Mouse (Mus musculus) lung, adult 2 months (tissue): ENCODE measurements around the gene Ikzf1. TPM values are rescaled to one million over a fixed set of nuclear protein-coding genes. Genes with fewer than 3 reads are reported as not detected.
A peak's percentile ranks its signal among the peaks of the same experiment; 100 is the strongest.

Experiments
- DNase-seq: peaks from one replicate; pipeline ENCODE4 v3.0.0; 2022
- H3K4me1 ChIP-seq: fragments of 200-500 bp; 2 replicates; pipeline ENCODE4 v1.6.1; 2011; ENCODE audit warnings: low read length; ENCODE audit not compliant: control insufficient read depth, insufficient read depth
- H3K4me3 ChIP-seq: fragments of 200-500 bp; replicated peaks from 2 replicates; pipeline ENCODE3; 2011; ENCODE audit warnings: low read depth, mild to moderate bottlenecking, control low read depth, low read length; ENCODE audit errors: extremely low read depth
- CTCF ChIP-seq: fragments of 200-500 bp; IDR thresholded peaks from 2 replicates; pipeline ENCODE4 v1.5.1; 2011; ENCODE audit warnings: mild to moderate bottlenecking, low read length, control low read depth; ENCODE audit not compliant: insufficient read depth
- POLR2A ChIP-seq: fragments of 200-500 bp; IDR thresholded peaks from 2 replicates; pipeline ENCODE4 v1.6.1; 2011; ENCODE audit warnings: low read depth, mild to moderate bottlenecking, control low read depth, low read length, borderline replicate concordance; ENCODE audit errors: extremely low read depth
- WGBS: fragments of 180-500 bp; shearing (Covaris S2); methylation state at CpG from one replicate; pipeline ENCODE4 v1.1.7; 2018; 5-methylcytosine and 5-hydroxymethylcytosine counted together
- polyA plus RNA-seq: library from polyadenylated mRNA; depleted of rRNA; stranded (reverse); fragments of >200 nt; gene quantifications from 2 replicates; pipeline ENCODE4 v1.2.3, GENCODE M21; 2012

Ikzf1 gene
- polyA plus RNA-seq, 1 experiment = 28.0 TPM

DNA sequence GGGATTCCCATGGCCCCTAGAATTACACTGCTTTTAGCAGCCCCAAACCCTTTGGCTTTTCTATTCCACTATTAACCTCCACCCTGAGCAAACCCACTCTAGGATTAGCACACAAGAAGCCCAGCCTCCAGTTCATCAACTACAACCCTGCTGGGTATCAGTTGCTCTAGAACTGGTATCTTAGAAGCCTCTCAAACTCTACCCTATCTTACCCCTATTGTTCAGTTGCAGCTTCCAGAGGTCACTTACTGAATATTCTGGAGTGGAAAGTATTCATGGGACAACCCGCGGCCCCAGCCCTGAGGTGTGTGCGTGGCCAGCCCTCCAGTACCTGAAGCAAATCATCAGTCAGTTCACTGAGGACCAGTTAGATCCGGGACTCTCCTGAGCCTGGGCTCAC lies 89.6 kb downstream of the Ikzf1 start:
- WGBS = 94% methylated on average over 4 of the region's 4 CpGs
- TF ChIP-seq CTCF (no peak), POLR2A (no peak)
- DNase-seq = no peak
- Histone ChIP-seq H3K4me3 (no peak overlapping the region), H3K4me1 (no peaks in the 10 kb centered on the region)

DNA sequence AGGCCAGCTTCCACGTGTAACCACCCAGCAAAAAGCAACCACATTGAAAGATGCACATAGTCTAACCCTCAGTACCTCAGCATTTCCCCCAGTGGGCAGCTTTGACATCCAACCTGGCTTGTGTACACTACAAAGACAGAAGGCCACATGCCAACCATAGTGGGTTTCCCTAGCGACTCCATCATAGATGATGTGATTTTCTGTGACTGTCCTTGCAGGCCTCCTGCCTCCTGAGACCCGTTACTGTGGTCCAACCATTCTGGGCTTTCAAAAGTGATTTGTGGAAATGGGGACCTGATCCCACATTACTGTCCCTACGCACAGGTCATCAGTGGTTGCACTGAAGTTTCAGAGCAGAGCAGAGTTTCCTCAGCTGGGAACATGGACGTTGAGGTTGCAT lies 90.1 kb downstream of the Ikzf1 start:
- TF ChIP-seq CTCF = no peak
- TF ChIP-seq POLR2A = no peak
- Histone ChIP-seq H3K4me1 (no peaks in the 10 kb centered on the region), H3K4me3 (no peak overlapping the region)
- WGBS = 83% methylated on average over 5 of the region's 5 CpGs
- no peak for DNase-seq

- DNase-seq = no peak
- H3K4me3 ChIP-seq = no peak overlapping the region
- TF ChIP-seq POLR2A (no peak), CTCF (no peak)
- H3K4me1 ChIP-seq = no peaks in the 10 kb centered on the region
- 67% methylated on average over 4 of the region's 4 CpGs for WGBS
Observed at GRCm38 (mm10) chr11:11776071-11776821, 91.4 kb downstream of the Ikzf1 start.

DNA sequence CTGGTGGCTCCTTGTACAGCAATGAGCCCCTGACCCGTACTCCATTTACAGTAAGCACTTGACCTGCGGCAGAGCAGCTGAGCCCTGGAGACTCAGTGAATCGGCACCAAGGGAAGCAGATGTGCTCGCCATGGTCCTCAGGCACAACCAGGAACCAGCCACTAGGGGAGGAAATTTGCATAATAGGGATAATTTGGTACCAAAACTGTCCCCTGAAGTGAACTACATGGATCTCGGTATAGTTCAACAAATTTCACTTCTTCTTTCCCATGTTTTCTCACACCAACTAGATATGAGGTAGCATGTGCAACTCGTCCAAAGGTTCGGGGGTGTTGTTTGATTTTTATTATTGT lies 92.0 kb downstream of the Ikzf1 start:
- WGBS = 77% methylated on average over 7 of the region's 7 CpGs

DNA sequence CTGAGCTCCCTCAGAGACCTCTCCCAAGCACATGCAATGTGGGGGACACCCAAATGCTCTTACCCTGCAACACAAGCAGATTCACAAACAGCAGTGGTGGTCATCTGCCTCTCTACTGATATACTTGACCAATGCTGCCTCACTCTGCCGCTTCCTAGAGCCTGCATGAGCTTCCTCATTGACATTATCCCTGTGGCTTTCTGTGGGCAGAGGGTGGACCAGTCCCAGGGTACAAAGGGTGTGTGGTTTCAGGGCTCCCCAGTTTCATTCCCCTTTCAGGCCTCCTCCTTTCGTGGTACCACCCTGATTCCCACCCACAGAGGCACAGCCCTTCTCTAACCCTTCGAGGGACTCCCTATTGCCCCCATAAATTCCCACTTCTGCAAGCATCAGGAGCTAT lies 92.4 kb downstream of the Ikzf1 start:
- TF ChIP-seq POLR2A = no peak
- no peak overlapping the region for H3K4me3 ChIP-seq
- WGBS = 57% methylated on average over 3 of the region's 3 CpGs
- no peak for DNase-seq
- H3K4me1 ChIP-seq = no peaks in the 10 kb centered on the region

More for the DNA sequence above, 92.0 kb downstream of the Ikzf1 start:
- TF ChIP-seq POLR2A (no peak), CTCF (no peak)
- no peak for DNase-seq
- no peak overlapping the region for H3K4me3 ChIP-seq
- no peaks in the 10 kb centered on the region for H3K4me1 ChIP-seq

GRCm38 (mm10) chr11:11777796-11778195 lies 93.0 kb downstream of the Ikzf1 start:
- DNase-seq = no peak
- Histone ChIP-seq H3K4me3 (no peak overlapping the region), H3K4me1 (no peaks in the 10 kb centered on the region)
- TF ChIP-seq POLR2A (no peak), CTCF (no peak)
- 72% methylated on average over 2 of the region's 2 CpGs for WGBS

DNA sequence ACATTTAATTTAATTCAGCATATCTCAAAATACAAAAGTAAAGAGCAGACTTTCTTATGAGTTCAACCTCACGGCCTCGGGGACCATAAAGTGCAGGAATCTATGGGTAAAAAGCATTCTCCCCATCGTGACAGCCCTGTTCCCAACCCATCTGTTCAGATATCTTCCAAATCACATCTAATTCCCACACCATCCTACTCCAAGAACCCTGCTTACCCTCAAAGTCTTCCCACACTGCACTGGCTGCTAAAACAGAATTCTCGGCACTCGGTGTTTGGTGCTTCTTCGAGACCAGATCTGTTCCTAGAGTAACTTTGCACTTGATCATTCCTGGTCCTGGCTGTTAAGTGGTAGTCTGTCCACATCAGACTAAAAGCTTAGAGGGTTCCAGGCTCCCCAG lies 93.5 kb downstream of the Ikzf1 start:
- DNase-seq = no peak
- 88% methylated on average over 6 of the region's 6 CpGs for WGBS
- TF ChIP-seq POLR2A (no peak), CTCF (no peak)
- H3K4me1 ChIP-seq = no peaks in the 10 kb centered on the region
- H3K4me3 ChIP-seq = no peak overlapping the region

GRCm38 (mm10) chr11:11781728-11782127 lies 96.9 kb downstream of the Ikzf1 start:
- no peak for DNase-seq
- Histone ChIP-seq H3K4me3 (no peak overlapping the region), H3K4me1 (no peaks in the 10 kb centered on the region)
- 75% methylated on average over 8 of the region's 8 CpGs for WGBS
- TF ChIP-seq POLR2A (no peak), CTCF (no peak)

DNA sequence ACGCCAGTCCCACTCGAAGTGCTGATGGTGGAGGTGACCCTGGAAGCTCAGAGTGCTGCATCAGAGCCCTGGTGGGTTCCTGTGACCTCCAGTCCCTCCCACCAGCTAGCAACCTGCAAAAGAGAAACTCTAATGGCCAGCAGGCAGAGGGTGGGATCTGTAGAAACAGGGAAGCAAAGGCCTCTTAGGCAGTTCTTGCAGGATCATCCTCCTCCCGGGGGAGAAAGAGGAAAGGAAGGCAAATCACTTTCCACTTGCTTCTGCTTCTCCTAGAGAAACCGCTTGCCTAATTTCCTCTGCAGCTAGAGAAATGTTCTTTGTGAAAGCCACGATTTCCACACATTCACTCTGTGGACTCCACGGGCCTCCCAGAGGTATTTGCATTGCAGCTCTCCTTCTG lies 100.7 kb downstream of the Ikzf1 start:
- TF ChIP-seq POLR2A (no peak), CTCF (no peak)
- DNase-seq = no peak
- no peaks in the 10 kb centered on the region for H3K4me1 ChIP-seq
- H3K4me3 ChIP-seq = no peak overlapping the region
- 49% methylated on average over 6 of the region's 6 CpGs for WGBS

- H3K4me1 ChIP-seq = no peaks in the 10 kb centered on the region
- DNase-seq = peak; percentile 75
- under 1% methylated on average over 8 of the region's 8 CpGs for WGBS
- TF ChIP-seq POLR2A = no peak
- peak; percentile 74 for TF ChIP-seq CTCF
- H3K4me3 ChIP-seq = no peak overlapping the region
Observed at GRCm38 (mm10) chr11:11788521-11788974, 103.7 kb downstream of the Ikzf1 start.
